Mouse (Mus musculus) intestine, embryonic 16.5 days (tissue): ENCODE measurements around the gene AU015836. TPM values are rescaled to one million over a fixed set of nuclear protein-coding genes. Genes with fewer than 3 reads are reported as not detected.
"Not testable (repeated sequence)": the region's sequence is repeated elsewhere in the genome, so short reads cannot be mapped to it uniquely, and the experiment has no call there.

Source experiments
- ATAC-seq: fragments of 200-750 bp; cut with Nextera tagmentation; 2 replicates; pipeline ENCODE4 v1.8.0; 2017; ENCODE audit warnings: moderate TSS enrichment, moderate library complexity
- H3K27ac ChIP-seq: fragments of 300-500 bp; sonication (generic); 2 replicates; pipeline ENCODE4 v1.5.1; 2014; ENCODE audit warnings: mild to moderate bottlenecking, low read length
- H3K27me3 ChIP-seq: fragments of 300-500 bp; sonication (generic); replicated peaks from 2 replicates; pipeline ENCODE4 v1.6.1; 2014; ENCODE audit warnings: low read length, control low read depth, mixed read lengths; ENCODE audit not compliant: control insufficient read depth, insufficient read depth
- H3K36me3 ChIP-seq: fragments of 300-500 bp; sonication (generic); 2 replicates; pipeline ENCODE4 v1.6.1; 2014; ENCODE audit warnings: low read length, control low read depth; ENCODE audit not compliant: control insufficient read depth, insufficient read depth
- H3K4me1 ChIP-seq: fragments of 300-500 bp; sonication (generic); 2 replicates; pipeline ENCODE4 v1.6.1; 2014; ENCODE audit warnings: low read length, control low read depth, mixed read lengths; ENCODE audit not compliant: control insufficient read depth, insufficient read depth
- H3K4me2 ChIP-seq: fragments of 300-500 bp; sonication (generic); 2 replicates; pipeline ENCODE4 v1.6.1; 2014; ENCODE audit warnings: low read depth, low read length, control low read depth
- H3K4me3 ChIP-seq: fragments of 300-500 bp; sonication (generic); 2 replicates; pipeline ENCODE4 v1.5.1; 2014; ENCODE audit warnings: mild to moderate bottlenecking, low read length
- H3K9ac ChIP-seq: fragments of 300-500 bp; sonication (generic); 2 replicates; pipeline ENCODE4 v1.6.1; 2014; ENCODE audit warnings: low read depth, low read length
- H3K9me3 ChIP-seq: fragments of 300-500 bp; sonication (generic); 2 replicates; pipeline ENCODE4 v1.6.1; 2016; ENCODE audit warnings: low read length, control low read depth; ENCODE audit not compliant: control insufficient read depth
- WGBS: fragments of 180-500 bp; shearing (Covaris S2); extraction: QIAGEN DNeasy Blood & Tissue Kit; methylation state at CpG from one replicate; pipeline ENCODE4 v1.1.7; 2014; 5-methylcytosine and 5-hydroxymethylcytosine counted together
- polyA plus RNA-seq: library from polyadenylated mRNA; unstranded; fragments of >200 nt; fragmentation: Nextera tagmentation; extraction: Ambion mirVana; gene quantifications from 2 replicates; pipeline ENCODE4 v1.2.1, GENCODE M21; 2015

AU015836 gene
- polyA plus RNA-seq: 0.28 and 0.73 TPM in 2 replicates

DNA sequence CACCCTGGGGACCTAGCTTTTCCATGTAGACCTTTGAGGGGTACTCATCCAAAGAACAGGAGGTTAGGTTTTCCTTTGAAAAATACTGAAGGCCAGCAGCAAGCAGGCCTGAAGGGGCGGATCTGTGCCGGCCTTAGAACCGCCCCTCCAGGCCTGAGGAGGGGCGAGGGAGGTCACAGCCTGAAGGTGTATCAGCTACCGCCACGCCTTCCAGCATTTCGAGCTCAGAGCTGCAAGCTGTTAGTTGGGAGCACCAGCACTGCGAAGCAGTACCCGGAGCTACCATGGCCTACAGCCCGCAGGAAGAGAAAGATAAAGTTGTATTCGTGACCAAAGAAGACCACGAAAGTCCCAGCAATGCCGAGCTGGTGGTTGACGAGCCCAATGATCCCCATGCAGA lies at the start of gene AU015836:
TSS of gene AU015836 (plus strand) at position 216 of the 400 bp plus-strand sequence.
- Histone ChIP-seq H3K9ac (no peak within 1 kb of the TSS), H3K9me3 (no peaks in the 10 kb centered on the region), H3K27ac (no peak within 1 kb of the TSS), H3K4me1 (no peaks in the 10 kb centered on the region), H3K27me3 (peaks cover 5% of the 10 kb centered on the region; the same call in 1 of the 2 replicates), H3K36me3 (no peaks in the 10 kb centered on the region), H3K4me2 (no peak within 1 kb of the TSS), H3K4me3 (no peak within 1 kb of the TSS)
- 0 out of 2 replicates have a peak, but pooled peaks have one; percentile 40 for ATAC-seq
- 54% methylated on average over 14 of the region's 14 CpGs for WGBS

GRCm38 (mm10) chrX:93919017-93919416 lies 49.4 kb upstream of the AU015836 start:
- WGBS: 78% methylated on average over 3 of the region's 3 CpGs
- ATAC-seq: no peak

DNA sequence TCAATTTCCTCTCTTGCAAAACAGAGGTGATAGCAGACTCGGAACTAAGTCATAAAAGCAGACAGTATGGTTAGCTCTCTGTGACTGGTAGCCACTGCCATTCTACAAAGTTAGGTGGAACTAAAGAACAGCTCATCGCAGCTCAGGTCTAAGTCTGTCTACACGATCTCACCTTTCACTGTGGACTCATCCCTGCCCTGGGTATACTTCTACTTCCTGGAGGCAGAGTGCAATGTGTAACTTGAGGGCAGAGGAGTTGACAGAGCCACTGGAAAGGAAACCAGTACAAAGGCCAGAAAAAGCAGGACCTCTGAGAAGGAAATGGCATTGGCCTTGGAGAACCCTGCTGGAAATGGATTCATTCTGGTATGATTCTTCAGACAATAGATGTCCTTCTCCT lies 40.1 kb upstream of the AU015836 start:
- H3K9me3 ChIP-seq: no peaks in the 10 kb centered on the region
- no peak overlapping the region for H3K4me3 ChIP-seq
- no peak overlapping the region for H3K4me2 ChIP-seq
- no peaks in the 10 kb centered on the region; the same call in 1 of the 2 replicates for H3K27me3 ChIP-seq
- H3K27ac ChIP-seq: peak overlapping the region; percentile 73
- H3K4me1 ChIP-seq: no peaks in the 10 kb centered on the region
- WGBS: 64% methylated on average over 3 of the region's 3 CpGs
- no peaks in the 10 kb centered on the region for H3K36me3 ChIP-seq
- no peak overlapping the region for H3K9ac ChIP-seq
- ATAC-seq: peak; percentile 91

More at GRCm38 (mm10) chrX:93919017-93919416, 49.4 kb upstream of the AU015836 start:
- Histone ChIP-seq H3K9me3 (0 out of 2 replicates have a peak, but pooled peaks cover 6% of the 10 kb centered on the region), H3K4me2 (no peak overlapping the region), H3K27ac (no peak overlapping the region), H3K4me3 (no peak overlapping the region), H3K36me3 (no peaks in the 10 kb centered on the region), H3K4me1 (no peaks in the 10 kb centered on the region), H3K27me3 (peaks cover 4% of the 10 kb centered on the region; the same call in 1 of the 2 replicates), H3K9ac (no peak overlapping the region)

GRCm38 (mm10) chrX:93928794-93929193 lies 39.7 kb upstream of the AU015836 start:
- no peak overlapping the region for H3K4me3 ChIP-seq
- peak; percentile 89 for ATAC-seq
- no peaks in the 10 kb centered on the region; the same call in 1 of the 2 replicates for H3K27me3 ChIP-seq
- H3K9me3 ChIP-seq: no peaks in the 10 kb centered on the region
- H3K27ac ChIP-seq: peak overlapping the region; percentile 73
- no peaks in the 10 kb centered on the region for H3K4me1 ChIP-seq
- no peak overlapping the region for H3K4me2 ChIP-seq
- no peaks in the 10 kb centered on the region for H3K36me3 ChIP-seq
- 68% methylated on average over 1 of the region's 1 CpGs for WGBS
- H3K9ac ChIP-seq: no peak overlapping the region

- 76% methylated on average over 3 of the region's 3 CpGs for WGBS
- H3K27me3 ChIP-seq: no peaks in the 10 kb centered on the region; the same call in 1 of the 2 replicates
- H3K36me3 ChIP-seq: no peaks in the 10 kb centered on the region
- H3K4me2 ChIP-seq: no peak overlapping the region
- no peak overlapping the region for H3K4me3 ChIP-seq
- H3K9me3 ChIP-seq: no peaks in the 10 kb centered on the region
- ATAC-seq: peak; percentile 54; the same call in 1 of the 2 replicates
- H3K4me1 ChIP-seq: no peaks in the 10 kb centered on the region
- no peak overlapping the region for H3K9ac ChIP-seq
- no peak overlapping the region for H3K27ac ChIP-seq
Measured at GRCm38 (mm10) chrX:93931694-93932093, 36.8 kb upstream of the AU015836 start.

- peak; percentile 56; the same call in 1 of the 2 replicates for ATAC-seq
- Histone ChIP-seq H3K9me3 (no peaks in the 10 kb centered on the region), H3K4me3 (no peak overlapping the region), H3K9ac (no peak overlapping the region), H3K27ac (no peak overlapping the region), H3K27me3 (0 out of 2 replicates have a peak, but pooled peaks cover 3% of the 10 kb centered on the region), H3K4me2 (no peak overlapping the region), H3K4me1 (no peaks in the 10 kb centered on the region), H3K36me3 (no peaks in the 10 kb centered on the region)
- 38% methylated on average over 1 of the region's 1 CpGs for WGBS
Measured at GRCm38 (mm10) chrX:93956727-93957126, 11.7 kb upstream of the AU015836 start.

GRCm38 (mm10) chrX:93958502-93958901 lies 10.0 kb upstream of the AU015836 start:
- no peaks in the 10 kb centered on the region for H3K9me3 ChIP-seq
- H3K27me3 ChIP-seq: 0 out of 2 replicates have a peak, but pooled peaks cover 3% of the 10 kb centered on the region
- no peak overlapping the region for H3K4me3 ChIP-seq
- ATAC-seq: no peak
- 67% methylated on average over 3 of the region's 3 CpGs for WGBS
- no peaks in the 10 kb centered on the region for H3K36me3 ChIP-seq
- H3K9ac ChIP-seq: no peak overlapping the region
- no peak overlapping the region for H3K27ac ChIP-seq
- H3K4me1 ChIP-seq: no peaks in the 10 kb centered on the region
- H3K4me2 ChIP-seq: no peak overlapping the region

GRCm38 (mm10) chrX:93980341-93980740 lies 11.9 kb downstream of the AU015836 start:
- no peaks in the 10 kb centered on the region for H3K36me3 ChIP-seq
- H3K27me3 ChIP-seq: no peaks in the 10 kb centered on the region
- no peak overlapping the region for H3K4me3 ChIP-seq
- H3K4me2 ChIP-seq: no peak overlapping the region
- no peak overlapping the region for H3K9ac ChIP-seq
- no peaks in the 10 kb centered on the region for H3K4me1 ChIP-seq
- no peak for ATAC-seq
- no peak overlapping the region for H3K27ac ChIP-seq
- 91% methylated on average over 26 of the region's 26 CpGs for WGBS
- H3K9me3 ChIP-seq: no peaks in the 10 kb centered on the region

DNA sequence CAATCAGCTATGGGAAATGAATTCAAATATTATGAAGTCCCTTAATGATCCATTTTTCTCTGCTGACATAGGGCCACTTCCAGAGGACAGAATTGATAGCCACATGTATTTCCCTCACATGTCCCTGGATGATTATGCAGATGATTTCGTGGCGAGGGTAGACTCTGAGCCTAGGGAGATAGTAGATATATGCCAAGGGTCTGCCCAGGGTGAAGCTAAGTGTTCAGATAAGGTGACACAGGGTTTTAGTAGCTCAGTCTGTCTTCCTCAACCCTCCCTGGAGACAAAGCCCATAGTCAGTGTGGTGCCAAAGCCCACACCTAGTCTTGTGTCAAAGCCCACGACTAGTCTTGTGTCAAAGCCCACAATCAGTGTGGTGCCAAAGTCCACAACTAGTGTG lies 13.7 kb downstream of the AU015836 start:
- Histone ChIP-seq H3K9ac (no peak overlapping the region), H3K9me3 (no peaks in the 10 kb centered on the region), H3K4me2 (no peak overlapping the region), H3K4me3 (no peak overlapping the region), H3K27me3 (no peaks in the 10 kb centered on the region), H3K36me3 (no peaks in the 10 kb centered on the region), H3K4me1 (no peaks in the 10 kb centered on the region), H3K27ac (no peak overlapping the region)
- 76% methylated on average over 3 of the region's 3 CpGs for WGBS
- no peak for ATAC-seq

DNA sequence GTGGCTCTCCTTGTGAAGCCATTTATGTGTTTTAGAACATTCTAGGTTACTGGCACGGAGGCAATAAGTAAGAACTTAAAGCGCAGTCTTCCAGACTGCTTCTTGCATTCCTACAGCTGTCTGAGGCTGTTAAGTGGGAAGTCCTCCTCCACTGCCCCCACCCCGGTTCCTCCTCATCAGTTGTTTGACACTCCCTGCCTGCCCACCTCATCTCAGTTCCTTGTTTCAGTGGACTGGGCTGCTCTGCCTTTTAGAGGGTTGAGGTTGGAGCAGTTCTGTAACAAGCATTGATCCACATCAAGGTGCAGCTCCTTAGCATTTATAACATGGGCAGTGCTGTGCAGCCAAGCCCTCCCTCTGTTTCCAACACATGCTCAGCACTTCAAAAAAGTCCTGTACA lies 16.6 kb downstream of the AU015836 start:
- H3K27me3 ChIP-seq: peaks cover 11% of the 10 kb centered on the region; the same call in 1 of the 2 replicates
- H3K4me3 ChIP-seq, H3K27ac ChIP-seq, H3K9ac ChIP-seq, H3K9me3 ChIP-seq, H3K4me1 ChIP-seq, ATAC-seq, H3K36me3 ChIP-seq, H3K4me2 ChIP-seq: not testable (repeated sequence)
- 49% methylated on average over 3 of the region's 3 CpGs for WGBS
